Mouse (Mus musculus): Measurements from ENCODE around the gene Dok3.

The Dok3 gene

GRCm38 (mm10) chr13:55536194-55537175, 7.4 kb upstream of the Dok3 start, which contains the start of gene Ddx41:
Ddx41 (minus strand) TSS chr13:55536658.
- DNase-seq = peak; percentile 100

GRCm38 (mm10) chr13:55535796-55536193, 6.7 kb upstream of the Dok3 start:
- peak; percentile 43 for DNase-seq

DNA sequence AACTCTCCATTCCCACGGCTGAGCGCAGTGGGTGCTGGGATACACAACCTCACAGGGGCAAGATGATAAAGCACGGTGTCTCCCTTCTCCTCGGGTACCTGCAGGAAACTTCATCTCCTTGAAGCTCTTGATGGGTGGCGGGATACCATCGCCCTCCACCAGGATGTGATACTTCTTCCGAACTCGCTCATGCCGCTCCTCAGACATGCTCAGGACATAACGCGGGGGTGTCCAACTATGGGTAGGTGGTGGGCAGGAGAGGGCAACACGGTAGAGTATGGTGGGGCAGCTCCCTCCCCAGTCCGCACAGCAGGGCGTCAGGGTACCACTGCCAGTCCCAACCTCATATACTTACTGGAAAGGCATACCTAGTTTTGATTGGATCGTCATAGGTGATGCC, 6.1 kb upstream of the Dok3 start:
- no peak for DNase-seq

DNA sequence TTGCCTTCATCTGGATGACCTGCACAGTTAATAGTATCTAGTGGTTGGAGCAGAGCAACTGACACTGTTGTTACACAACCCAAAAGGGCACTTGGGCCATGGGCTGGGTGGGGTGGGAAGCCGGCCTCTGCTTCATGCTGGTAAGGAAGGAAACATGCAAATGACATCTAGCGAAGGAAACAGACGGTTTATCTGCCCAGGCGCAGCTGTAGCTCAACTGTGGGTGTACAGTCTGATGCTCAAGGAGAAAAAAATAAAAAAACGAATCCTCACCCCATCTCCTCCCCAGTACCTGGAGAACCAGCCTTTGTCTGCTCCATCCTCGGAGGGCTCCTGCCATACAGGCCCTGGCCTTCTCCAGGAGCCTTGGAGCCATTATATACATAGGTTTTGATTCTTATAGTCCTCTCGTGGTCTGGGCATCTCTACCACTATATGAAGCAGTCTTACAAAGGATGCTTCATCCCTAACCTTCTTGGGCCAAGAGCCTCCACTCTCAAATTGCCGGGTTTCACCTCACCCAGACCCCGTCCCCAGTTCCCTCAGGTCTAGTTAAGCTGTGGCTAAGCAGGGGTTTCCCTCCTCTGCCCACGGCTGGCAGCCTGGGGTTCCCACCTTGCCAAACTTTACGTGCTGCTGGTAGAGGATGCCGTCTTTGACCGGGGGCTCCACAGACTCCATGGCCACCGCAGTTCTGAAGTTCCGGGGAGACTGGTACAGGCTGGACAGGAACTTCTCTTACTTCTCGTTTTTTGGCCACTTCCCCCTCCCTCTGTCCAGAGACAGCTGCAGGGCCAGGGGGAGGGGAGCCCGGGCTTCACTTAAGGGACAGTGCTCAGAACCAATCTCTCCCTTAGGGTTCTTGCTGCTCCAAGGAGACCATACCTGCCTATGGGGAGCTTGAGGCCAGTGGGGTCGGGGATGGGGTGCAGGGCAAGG, 993 bp downstream of the Dok3 start:
- DNase-seq = no peak

GRCm38 (mm10) chr13:55527212-55527611, 1.9 kb downstream of the Dok3 start:
- no peak for DNase-seq

GRCm38 (mm10) chr13:55525733-55526553, 3.2 kb downstream of the Dok3 start:
- no peak for DNase-seq

GRCm38 (mm10) chr13:55523951-55524600, 5.0 kb downstream of the Dok3 start:
- DNase-seq = no peak

GRCm38 (mm10) chr13:55523278-55523677, 5.8 kb downstream of the Dok3 start:
- no peak for DNase-seq

DNA sequence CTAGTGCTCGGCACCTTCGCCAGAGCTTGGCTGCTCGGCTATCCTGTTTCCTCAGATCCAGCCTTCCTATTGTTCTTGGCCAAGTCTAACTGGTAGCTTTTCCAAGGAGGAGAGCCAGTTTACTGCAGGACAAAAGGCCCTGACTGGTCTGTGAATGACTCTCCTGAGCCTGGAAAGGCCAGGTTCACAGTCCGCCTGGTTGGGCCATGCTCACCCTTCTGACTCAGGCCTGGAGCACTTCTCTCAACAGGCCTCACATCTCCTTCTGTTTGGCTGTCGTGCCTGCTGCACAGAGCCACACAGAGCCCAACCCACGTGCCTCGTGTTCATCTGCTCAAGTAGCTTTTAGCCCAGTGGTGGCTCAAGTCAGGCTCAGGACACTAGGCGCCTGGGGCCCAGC, 6.4 kb downstream of the Dok3 start:
- no peak for DNase-seq

DNA sequence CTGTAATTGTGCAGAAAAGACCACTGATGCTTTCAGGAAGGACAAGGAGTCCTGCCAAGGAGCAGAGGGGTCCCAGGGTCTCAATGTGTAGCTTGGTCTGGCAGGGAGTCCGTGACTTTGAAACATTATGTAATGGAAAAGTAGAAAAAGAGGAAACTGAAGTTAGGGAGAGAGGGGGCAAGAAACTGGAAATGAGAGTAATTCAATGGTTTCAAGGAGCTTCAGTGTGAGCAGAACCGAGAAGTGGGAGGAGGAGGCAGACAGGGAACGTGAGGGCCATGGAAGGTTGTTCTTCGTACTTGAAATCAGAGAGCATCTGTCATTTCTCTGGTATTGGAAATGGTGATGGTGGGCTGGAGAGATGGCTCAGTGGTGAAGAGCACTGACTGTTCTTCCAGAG, 9.5 kb downstream of the Dok3 start:
- no peak for DNase-seq

DNA sequence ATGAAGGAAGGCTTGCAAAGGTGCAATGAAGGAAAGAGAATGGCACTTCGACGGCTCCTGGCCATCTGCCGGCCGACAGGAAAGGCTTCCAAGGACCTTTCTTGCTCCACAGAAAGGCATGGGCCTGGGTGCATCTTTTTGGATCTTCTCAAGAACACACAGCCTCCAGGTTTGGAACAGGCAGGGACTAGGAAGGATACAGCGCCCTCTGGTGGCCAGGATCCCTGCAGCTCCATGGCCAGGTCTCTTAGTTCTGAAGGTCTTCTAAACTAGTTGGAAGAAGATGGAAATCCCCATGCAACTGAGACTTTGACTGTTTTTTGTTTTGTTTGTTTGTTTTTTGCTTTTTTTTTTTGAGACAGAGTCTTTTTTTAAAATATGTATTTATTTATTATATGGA, 12.1 kb downstream of the Dok3 start:
- DNase-seq = peak; percentile 90

DNA sequence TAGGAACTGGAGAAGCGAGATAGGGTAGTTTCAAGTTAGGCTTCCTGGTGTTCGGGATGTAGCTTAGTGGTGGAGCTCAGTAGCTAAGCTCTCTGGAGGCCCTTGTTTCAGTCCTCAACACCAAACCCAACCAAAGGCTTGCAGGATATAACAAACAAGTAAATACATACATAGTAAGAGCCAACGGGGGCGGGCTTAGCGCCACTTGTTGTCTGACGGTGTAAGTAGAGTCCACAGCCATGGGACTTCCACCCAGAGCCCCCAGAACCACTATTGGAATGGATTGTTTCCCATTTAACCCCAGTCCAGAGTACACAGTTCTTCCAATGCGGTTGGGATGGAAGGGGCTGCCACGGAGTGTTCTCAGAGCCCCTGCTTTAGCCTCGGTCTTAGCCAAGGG, 15.3 kb downstream of the Dok3 start:
- no peak for DNase-seq

DNA sequence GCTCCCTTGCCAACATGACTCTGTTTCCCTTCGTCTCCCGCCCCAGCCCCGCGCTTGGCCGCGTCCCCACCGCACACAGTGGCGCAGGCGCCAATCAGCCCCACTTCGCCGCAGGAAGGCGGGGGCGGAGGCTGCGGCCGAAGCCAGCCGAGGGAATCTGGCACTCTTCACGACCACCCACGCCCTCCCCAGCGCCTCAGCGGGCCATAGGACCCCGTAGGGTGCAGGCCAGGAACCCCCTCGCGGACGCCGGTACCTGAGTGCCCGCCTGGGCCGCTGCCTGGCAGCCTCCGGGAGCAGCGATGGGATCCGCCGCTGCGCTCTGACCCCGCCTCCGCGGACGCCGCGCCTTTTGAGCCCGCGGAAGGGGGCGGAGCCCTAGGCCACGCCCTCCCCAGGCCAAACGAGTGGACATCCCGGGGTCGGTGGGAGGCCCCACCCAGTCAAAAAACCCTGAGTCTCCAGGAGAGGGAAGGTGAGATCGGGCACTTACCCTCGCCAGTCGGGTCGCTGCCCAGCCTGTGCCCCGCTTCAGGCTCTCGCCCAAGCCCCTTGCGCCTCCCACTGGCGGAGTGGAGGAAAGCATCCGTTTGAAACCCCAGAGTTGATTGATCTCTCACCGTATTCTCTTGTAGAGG, 15.9 kb downstream of the Dok3 start, which contains the start of gene Pdlim7:
TSS of gene Pdlim7 (minus strand) at position 566 of the 638 bp plus-strand sequence.
- DNase-seq = peak; percentile 93

GRCm38 (mm10) chr13:55512379-55513031, 16.6 kb downstream of the Dok3 start:
- peak; percentile 47 for DNase-seq

- no peak for DNase-seq
These were observed 17.6 kb downstream of the Dok3 start for GRCm38 (mm10) chr13:55511492-55511861.

DNA sequence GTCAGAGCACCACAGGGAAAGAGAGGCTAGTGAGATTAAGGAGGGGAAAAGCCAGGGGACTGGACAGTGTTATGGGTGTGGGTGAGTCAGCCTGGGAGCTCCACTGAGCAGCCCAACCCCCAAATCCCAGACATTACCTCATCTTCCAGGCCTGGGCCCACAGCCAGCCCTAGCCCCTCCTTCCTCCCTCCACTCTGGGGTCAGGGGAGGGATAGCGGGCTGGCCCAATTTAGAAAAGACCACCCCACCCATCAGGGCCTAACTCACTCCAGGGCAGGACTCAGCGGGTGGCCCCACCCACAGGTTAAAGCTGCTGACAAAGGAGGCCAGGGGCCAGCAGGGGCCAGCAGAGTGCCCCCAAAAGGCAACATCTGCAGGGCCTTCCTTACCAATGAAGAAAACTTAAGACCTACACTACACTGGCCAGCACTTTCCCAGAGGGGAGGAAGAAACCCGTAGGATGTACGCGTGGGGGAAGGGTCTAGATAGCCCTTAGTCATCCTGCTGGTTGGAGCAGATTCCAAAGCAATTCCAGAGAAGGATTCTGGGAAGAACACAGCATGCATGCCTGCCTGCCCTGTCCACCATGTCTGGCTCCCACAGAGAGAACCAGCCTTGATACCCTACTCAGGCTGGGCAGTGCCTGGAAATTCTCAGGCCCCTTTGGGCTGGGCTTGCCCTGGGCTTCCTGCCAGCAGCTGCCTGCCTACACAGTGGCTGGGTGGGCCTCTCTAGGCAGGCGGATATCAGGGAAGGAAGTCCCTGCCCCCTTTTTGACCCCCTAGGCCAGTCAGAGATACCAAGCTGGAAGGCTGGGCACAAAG, 18.2 kb downstream of the Dok3 start:
- DNase-seq = no peak

DNA sequence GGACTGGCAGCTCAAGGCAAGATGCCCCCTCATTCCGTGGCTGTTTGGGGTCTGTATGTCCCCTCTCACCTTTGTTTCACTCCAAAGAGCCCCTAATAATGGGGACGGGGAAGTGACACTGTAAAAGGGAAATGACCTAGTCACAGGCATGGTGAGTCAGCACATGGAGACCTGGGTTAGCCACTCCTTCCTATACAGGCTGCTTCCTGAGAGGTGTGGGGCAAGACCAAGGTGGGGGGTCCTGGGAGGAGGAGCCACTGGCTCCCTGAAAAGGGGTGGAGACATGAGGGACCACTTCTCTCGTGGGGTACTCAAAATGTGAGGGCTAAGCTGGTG, 18.8 kb downstream of the Dok3 start:
- no peak for DNase-seq

DNA sequence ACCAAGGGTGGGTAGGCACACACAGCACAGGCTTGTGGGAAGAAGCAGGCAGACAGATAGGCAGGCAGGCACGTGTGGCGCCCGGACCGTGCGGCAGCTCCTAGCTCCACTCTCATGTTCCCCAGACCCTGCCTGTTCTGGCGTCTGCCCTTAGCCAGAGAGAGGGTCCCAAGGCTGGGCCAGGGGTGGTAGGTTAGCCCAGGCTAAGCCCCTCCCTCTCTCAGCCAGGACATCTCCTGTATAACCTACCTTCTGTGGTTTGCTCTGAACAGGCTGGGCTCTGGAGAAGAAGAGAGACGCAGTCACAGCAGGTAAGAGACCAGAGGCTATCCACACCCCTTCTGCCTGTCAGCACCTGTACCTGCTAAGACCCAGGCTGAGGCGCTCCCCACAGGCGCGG, 20.6 kb downstream of the Dok3 start:
- no peak for DNase-seq

GRCm38 (mm10) chr13:55507877-55508276, 21.2 kb downstream of the Dok3 start:
- DNase-seq = no peak

DNA sequence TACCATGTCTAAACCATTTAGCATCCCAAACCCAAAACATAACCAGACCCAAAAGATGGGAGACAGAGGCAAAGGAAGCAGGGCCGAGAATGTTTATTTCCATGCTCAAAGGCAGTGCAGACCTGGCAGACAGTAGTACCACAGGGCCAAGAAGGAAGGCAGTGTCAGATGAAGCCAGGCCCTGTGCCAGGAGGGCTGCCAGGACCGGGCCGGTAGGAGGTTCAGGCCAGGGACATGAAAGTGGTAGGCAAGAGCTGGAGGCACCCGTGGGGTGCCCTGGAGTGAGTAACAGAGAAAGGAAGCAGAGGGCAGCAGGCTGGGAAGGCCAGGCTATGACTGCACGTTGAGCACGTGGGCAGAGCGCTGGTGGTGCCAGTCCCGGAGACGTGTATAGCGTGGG, 22.4 kb downstream of the Dok3 start:
- DNase-seq = no peak

Measured in cerebellum, adult 8-10 months (tissue).